In genomic region chr6:92572139-92572538, GRCm38 (mm10) we compare ENCODE assay signal across 7 mouse cellular contexts.
"Had no signal": no experiment of that assay in that cellular context is flagged by ENCODE, and none has a peak within 500 bp of the region (broad histone marks: within the 10 kb centered on the region; RNA-seq: fewer than 3 reads in every experiment).

No protein-coding gene starts in this region.

- DNase-seq: kidney, adult 18-20 months; kidney, postnatal 10 days; layer of hippocampus, postnatal 36 days; lung, postnatal 4 days; spleen, adult 18-20 months; thymus, adult 18-20 months; thymus, postnatal 25 days had no signal
